Mouse (Mus musculus): Measurements from ENCODE around the gene Eif4h. TPM values are rescaled to one million over a fixed set of nuclear protein-coding genes. Genes with fewer than 3 reads are reported as not detected.
"Not testable (repeated sequence)": the region's sequence is repeated elsewhere in the genome, so short reads cannot be mapped to it uniquely, and the experiment has no call there.

The Eif4h gene
- polyA plus RNA-seq, 1 experiment from 2014 or later: 318 TPM

GRCm38 (mm10) chr5:134675956-134676759 lies 36.9 kb upstream of the Eif4h start:
- peak; percentile 75 for ATAC-seq (ENCODE audit: extremely low read depth, insufficient number of reproducible peaks, low FRiP score, low TSS enrichment)
- H3K27me3 ChIP-seq (replicated peaks): no peaks in the 10 kb centered on the region
- H3K36me3 ChIP-seq: peaks cover 12% of the 10 kb centered on the region
- H3K9me3 ChIP-seq: no peaks in the 10 kb centered on the region
- peaks cover 60% of the 10 kb centered on the region for H3K4me1 ChIP-seq
- H3K27ac ChIP-seq (replicated peaks): peak overlapping the region; percentile 84
- H3K4me3 ChIP-seq: peak overlapping the region; percentile 52
- H3K4me2 ChIP-seq: peak overlapping the region; percentile 82
- peak overlapping the region; percentile 77 for H3K9ac ChIP-seq
- WGBS: 1% methylated on average over 14 of the region's 14 CpGs

- H3K27me3 ChIP-seq (replicated peaks): no peaks in the 10 kb centered on the region
- ATAC-seq (ENCODE audit: extremely low read depth, insufficient number of reproducible peaks, low FRiP score, low TSS enrichment): no peak
- H3K4me3 ChIP-seq: no peak overlapping the region
- peaks cover 48% of the 10 kb centered on the region for H3K4me1 ChIP-seq
- 54% methylated on average over 5 of the region's 5 CpGs for WGBS
- H3K9me3 ChIP-seq: no peaks in the 10 kb centered on the region
- peaks cover 20% of the 10 kb centered on the region for H3K36me3 ChIP-seq
- peak overlapping the region; percentile 84; the same call in 1 of the 2 replicates for H3K27ac ChIP-seq (replicated peaks)
- no peak overlapping the region for H3K4me2 ChIP-seq
- 0 out of 2 replicates have a peak overlapping the region, but pooled peaks have one; percentile 50 for H3K9ac ChIP-seq
These were observed 35.7 kb upstream of the Eif4h start for GRCm38 (mm10) chr5:134674977-134675376.

- no peaks in the 10 kb centered on the region for H3K27me3 ChIP-seq (replicated peaks)
- no peaks in the 10 kb centered on the region for H3K9me3 ChIP-seq
- no peak for ATAC-seq (ENCODE audit: extremely low read depth, insufficient number of reproducible peaks, low FRiP score, low TSS enrichment)
- peaks cover 28% of the 10 kb centered on the region for H3K4me1 ChIP-seq
- no peak overlapping the region for H3K9ac ChIP-seq
- H3K27ac ChIP-seq (replicated peaks): no peak overlapping the region
- 86% methylated on average over 6 of the region's 6 CpGs for WGBS
- H3K4me3 ChIP-seq: no peak overlapping the region
- H3K36me3 ChIP-seq: peaks cover 40% of the 10 kb centered on the region
- no peak overlapping the region for H3K4me2 ChIP-seq
These were observed 33.3 kb upstream of the Eif4h start for GRCm38 (mm10) chr5:134672611-134673010.

GRCm38 (mm10) chr5:134672198-134672516 lies 32.9 kb upstream of the Eif4h start:
- no peaks in the 10 kb centered on the region for H3K27me3 ChIP-seq (replicated peaks)
- peaks cover 25% of the 10 kb centered on the region for H3K4me1 ChIP-seq
- peaks cover 40% of the 10 kb centered on the region for H3K36me3 ChIP-seq
- H3K4me2 ChIP-seq: no peak overlapping the region
- no peak overlapping the region for H3K27ac ChIP-seq (replicated peaks)
- no peaks in the 10 kb centered on the region for H3K9me3 ChIP-seq
- no peak overlapping the region for H3K9ac ChIP-seq
- WGBS: 83% methylated on average over 1 of the region's 1 CpGs
- no peak overlapping the region for H3K4me3 ChIP-seq
- no peak for ATAC-seq (ENCODE audit: extremely low read depth, insufficient number of reproducible peaks, low FRiP score, low TSS enrichment)

- no peak overlapping the region for H3K9ac ChIP-seq
- H3K4me2 ChIP-seq: no peak overlapping the region
- H3K4me1 ChIP-seq: peaks cover 19% of the 10 kb centered on the region
- H3K36me3 ChIP-seq: peaks cover 42% of the 10 kb centered on the region
- no peaks in the 10 kb centered on the region for H3K27me3 ChIP-seq (replicated peaks)
- 78% methylated on average over 17 of the region's 17 CpGs for WGBS
- no peaks in the 10 kb centered on the region for H3K9me3 ChIP-seq
- ATAC-seq (ENCODE audit: extremely low read depth, insufficient number of reproducible peaks, low FRiP score, low TSS enrichment): no peak
- H3K27ac ChIP-seq (replicated peaks): no peak overlapping the region
- H3K4me3 ChIP-seq: no peak overlapping the region
These were observed 32.3 kb upstream of the Eif4h start for GRCm38 (mm10) chr5:134671335-134672197.

- no peak overlapping the region for H3K4me2 ChIP-seq
- H3K9ac ChIP-seq: no peak overlapping the region
- H3K36me3 ChIP-seq: peaks cover 66% of the 10 kb centered on the region
- H3K27ac ChIP-seq (replicated peaks): no peak overlapping the region
- H3K27me3 ChIP-seq (replicated peaks): no peaks in the 10 kb centered on the region
- ATAC-seq (ENCODE audit: extremely low read depth, insufficient number of reproducible peaks, low FRiP score, low TSS enrichment): no peak
- no peak overlapping the region for H3K4me3 ChIP-seq
- WGBS: 70% methylated on average over 20 of the region's 20 CpGs
- H3K4me1 ChIP-seq: no peaks in the 10 kb centered on the region
- no peaks in the 10 kb centered on the region for H3K9me3 ChIP-seq
These were observed 29.9 kb upstream of the Eif4h start for GRCm38 (mm10) chr5:134669001-134669708.

- H3K36me3 ChIP-seq: peaks cover 73% of the 10 kb centered on the region
These were observed 29.2 kb upstream of the Eif4h start for GRCm38 (mm10) chr5:134668495-134668894.

GRCm38 (mm10) chr5:134656708-134657107 lies 17.4 kb upstream of the Eif4h start:
- no peak overlapping the region for H3K4me3 ChIP-seq
- WGBS: 71% methylated on average over 4 of the region's 4 CpGs
- peaks cover 49% of the 10 kb centered on the region for H3K36me3 ChIP-seq
- peaks cover 6% of the 10 kb centered on the region; the same call in 1 of the 2 replicates for H3K4me1 ChIP-seq
- H3K4me2 ChIP-seq: no peak overlapping the region
- no peak overlapping the region for H3K9ac ChIP-seq
- H3K9me3 ChIP-seq: no peaks in the 10 kb centered on the region
- no peaks in the 10 kb centered on the region for H3K27me3 ChIP-seq (replicated peaks)
- H3K27ac ChIP-seq (replicated peaks): no peak overlapping the region
- ATAC-seq (ENCODE audit: extremely low read depth, insufficient number of reproducible peaks, low FRiP score, low TSS enrichment): no peak; the same call in 1 of the 2 replicates

More at GRCm38 (mm10) chr5:134668495-134668894, 29.2 kb upstream of the Eif4h start:
- Histone ChIP-seq H3K4me3 (no peak overlapping the region), H3K4me1 (no peaks in the 10 kb centered on the region), H3K27me3 (replicated peaks) (no peaks in the 10 kb centered on the region), H3K9me3 (no peaks in the 10 kb centered on the region), H3K9ac (no peak overlapping the region), H3K27ac (replicated peaks) (no peak overlapping the region), H3K4me2 (no peak overlapping the region)
- ATAC-seq (ENCODE audit: extremely low read depth, insufficient number of reproducible peaks, low FRiP score, low TSS enrichment): no peak
- 36% methylated on average over 8 of the region's 8 CpGs for WGBS

GRCm38 (mm10) chr5:134652015-134652414 lies 12.7 kb upstream of the Eif4h start:
- Histone ChIP-seq H3K9ac (no peak overlapping the region), H3K27ac (replicated peaks) (no peak overlapping the region), H3K36me3 (peaks cover 4% of the 10 kb centered on the region), H3K27me3 (replicated peaks) (no peaks in the 10 kb centered on the region), H3K4me3 (no peak overlapping the region), H3K9me3 (no peaks in the 10 kb centered on the region), H3K4me1 (peaks cover 8% of the 10 kb centered on the region; the same call in 1 of the 2 replicates), H3K4me2 (no peak overlapping the region)
- ATAC-seq (ENCODE audit: extremely low read depth, insufficient number of reproducible peaks, low FRiP score, low TSS enrichment): no peak
- WGBS: 48% methylated on average over 7 of the region's 7 CpGs

- Histone ChIP-seq H3K4me2 (no peak overlapping the region), H3K9me3 (no peaks in the 10 kb centered on the region), H3K36me3 (no peaks in the 10 kb centered on the region), H3K9ac (no peak overlapping the region), H3K27me3 (replicated peaks) (no peaks in the 10 kb centered on the region), H3K4me3 (no peak overlapping the region), H3K27ac (replicated peaks) (no peak overlapping the region), H3K4me1 (peaks cover 8% of the 10 kb centered on the region; the same call in 1 of the 2 replicates)
- no peak for ATAC-seq (ENCODE audit: extremely low read depth, insufficient number of reproducible peaks, low FRiP score, low TSS enrichment)
- WGBS: 48% methylated on average over 5 of the region's 5 CpGs
These were observed 11.6 kb upstream of the Eif4h start for GRCm38 (mm10) chr5:134650926-134651325.

GRCm38 (mm10) chr5:134648976-134649375 lies 9.7 kb upstream of the Eif4h start:
- WGBS: 79% methylated on average over 3 of the region's 4 CpGs
- peaks cover 19% of the 10 kb centered on the region for H3K4me1 ChIP-seq

More at GRCm38 (mm10) chr5:134648976-134649375, 9.7 kb upstream of the Eif4h start:
- H3K27ac ChIP-seq (replicated peaks); H3K27me3 ChIP-seq (replicated peaks); H3K9ac ChIP-seq; H3K4me3 ChIP-seq; H3K9me3 ChIP-seq; H3K36me3 ChIP-seq; H3K4me2 ChIP-seq; ATAC-seq (ENCODE audit: extremely low read depth, insufficient number of reproducible peaks, low FRiP score, low TSS enrichment): not testable (repeated sequence)

Data from heart, embryonic 13.5 days (tissue).